Mouse (Mus musculus) testis, adult 2 months (tissue): ENCODE measurements around the gene Hand2. TPM values are rescaled to one million over a fixed set of nuclear protein-coding genes. Genes with fewer than 3 reads are reported as not detected.

ENCODE experiments used
- H3K27ac ChIP-seq: fragments of 200-500 bp; 2 replicates; pipeline ENCODE4 v1.5.1; 2012; ENCODE audit warnings: low read depth, low read length; ENCODE audit not compliant: control insufficient read depth, insufficient read depth
- H3K27me3 ChIP-seq: fragments of 200-500 bp; 2 replicates; pipeline ENCODE4 v1.6.1; 2012; ENCODE audit warnings: mild to moderate bottlenecking, low read length, moderate library complexity; ENCODE audit not compliant: control insufficient read depth, insufficient read depth
- H3K36me3 ChIP-seq: fragments of 200-500 bp; 2 replicates; pipeline ENCODE4 v1.6.1; 2012; ENCODE audit warnings: mild to moderate bottlenecking, low read length; ENCODE audit not compliant: control insufficient read depth, insufficient read depth
- H3K4me1 ChIP-seq: fragments of 200-500 bp; 2 replicates; pipeline ENCODE4 v1.6.1; 2012; ENCODE audit warnings: low read length; ENCODE audit not compliant: control insufficient read depth, insufficient read depth
- H3K4me3 ChIP-seq: fragments of 200-500 bp; 2 replicates; pipeline ENCODE4 v1.5.1; 2012; ENCODE audit warnings: low read depth, mild to moderate bottlenecking, low read length, moderate library complexity, mixed read lengths; ENCODE audit not compliant: control insufficient read depth
- CTCF ChIP-seq: fragments of 200-500 bp; IDR thresholded peaks from 2 replicates; pipeline ENCODE4 v1.5.1; 2012; ENCODE audit warnings: low read depth, mild to moderate bottlenecking, inconsistent platforms, low read length, moderate library complexity; ENCODE audit not compliant: control insufficient read depth, insufficient read depth, insufficient replicate concordance
- POLR2A ChIP-seq: fragments of 200-500 bp; IDR thresholded peaks from 2 replicates; pipeline ENCODE4 v1.6.1; 2012; ENCODE audit warnings: low read depth, mild to moderate bottlenecking, inconsistent platforms, low read length, moderate library complexity; ENCODE audit not compliant: control insufficient read depth
- polyA plus RNA-seq: library from polyadenylated mRNA; depleted of rRNA; stranded (reverse); fragments of >200 nt; gene quantifications from 2 replicates; pipeline ENCODE4 v1.2.3, GENCODE M21; 2012

Gene Hand2
- polyA plus RNA-seq, 1 experiment, result 0.05 TPM

GRCm38 (mm10) chr8:57346371-57346770, 25.6 kb downstream of the Hand2 start:
- Histone ChIP-seq H3K4me1 (peaks cover 7% of the 10 kb centered on the region), H3K36me3 (no peaks in the 10 kb centered on the region), H3K27me3 (no peaks in the 10 kb centered on the region), H3K27ac (no peak overlapping the region), H3K4me3 (no peak overlapping the region)
- TF ChIP-seq POLR2A (no peak), CTCF (no peak)

- H3K27me3 ChIP-seq, result no peaks in the 10 kb centered on the region
- H3K36me3 ChIP-seq, result no peaks in the 10 kb centered on the region
- peaks cover 5% of the 10 kb centered on the region for H3K4me1 ChIP-seq
- no peak overlapping the region for H3K4me3 ChIP-seq
- no peak overlapping the region for H3K27ac ChIP-seq
- TF ChIP-seq CTCF, result no peak
- no peak for TF ChIP-seq POLR2A
Observed at GRCm38 (mm10) chr8:57347141-57347540, 26.4 kb downstream of the Hand2 start.

- TF ChIP-seq CTCF (no peak), POLR2A (no peak)
- H3K27me3 ChIP-seq, result no peaks in the 10 kb centered on the region
- H3K36me3 ChIP-seq, result no peaks in the 10 kb centered on the region
- H3K4me3 ChIP-seq, result no peak overlapping the region
- H3K27ac ChIP-seq, result no peak overlapping the region
- H3K4me1 ChIP-seq, result peaks cover 5% of the 10 kb centered on the region
Observed at GRCm38 (mm10) chr8:57348251-57348650, 27.5 kb downstream of the Hand2 start.

- Histone ChIP-seq H3K27ac (no peak overlapping the region), H3K36me3 (no peaks in the 10 kb centered on the region), H3K27me3 (no peaks in the 10 kb centered on the region), H3K4me1 (peaks cover 10% of the 10 kb centered on the region), H3K4me3 (no peak overlapping the region; the same call in 1 of the 2 replicates)
- TF ChIP-seq POLR2A (no peak), CTCF (no peak)
Observed at GRCm38 (mm10) chr8:57348866-57349520, 28.2 kb downstream of the Hand2 start.

- peaks cover 11% of the 10 kb centered on the region for H3K4me1 ChIP-seq
- no peak overlapping the region for H3K27ac ChIP-seq
- no peaks in the 10 kb centered on the region for H3K27me3 ChIP-seq
- H3K36me3 ChIP-seq, result no peaks in the 10 kb centered on the region
- no peak overlapping the region for H3K4me3 ChIP-seq
- no peak for TF ChIP-seq POLR2A
- no peak for TF ChIP-seq CTCF
Observed at GRCm38 (mm10) chr8:57351861-57352260, 31.1 kb downstream of the Hand2 start.

GRCm38 (mm10) chr8:57353346-57354305, 32.8 kb downstream of the Hand2 start:
- H3K27me3 ChIP-seq, result no peaks in the 10 kb centered on the region
- H3K27ac ChIP-seq, result no peak overlapping the region
- no peaks in the 10 kb centered on the region for H3K36me3 ChIP-seq
- H3K4me3 ChIP-seq, result peak overlapping the region; percentile 67
- H3K4me1 ChIP-seq, result peaks cover 11% of the 10 kb centered on the region
- TF ChIP-seq POLR2A (no peak), CTCF (no peak)

- Histone ChIP-seq H3K36me3 (no peaks in the 10 kb centered on the region), H3K4me1 (peaks cover 6% of the 10 kb centered on the region), H3K4me3 (no peak overlapping the region), H3K27ac (no peak overlapping the region), H3K27me3 (no peaks in the 10 kb centered on the region)
- TF ChIP-seq POLR2A (no peak), CTCF (no peak)
Observed at GRCm38 (mm10) chr8:57354876-57355275, 34.1 kb downstream of the Hand2 start.
